Mouse (Mus musculus): Measurements from ENCODE around the gene Lrrc58. TPM values are rescaled to one million over a fixed set of nuclear protein-coding genes. Genes with fewer than 3 reads are reported as not detected.

Lrrc58 gene
- polyA plus RNA-seq, 1 experiment from 2014 or later, result 57.5 TPM

DNA sequence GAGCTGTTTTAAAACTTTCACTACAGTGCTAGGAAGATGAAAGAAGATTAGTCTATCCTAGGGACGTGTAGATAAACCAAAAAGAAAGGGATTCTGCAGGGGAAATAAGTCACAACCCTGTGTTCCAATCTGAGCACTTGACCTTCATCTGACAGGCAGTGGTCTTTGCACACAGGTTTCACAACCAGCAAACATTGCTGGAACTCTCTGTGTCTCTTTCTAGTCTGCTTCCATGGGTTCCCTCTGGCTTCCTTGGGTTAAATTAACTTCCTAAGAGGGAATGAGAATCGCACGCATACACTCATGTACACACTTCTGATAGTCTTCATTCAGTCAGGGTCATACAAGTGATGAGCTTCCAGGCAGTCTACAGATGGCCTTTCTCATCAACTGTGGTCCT is 4.3 kb upstream of the Lrrc58 start:
- Histone ChIP-seq H3K27me3 (ENCODE audit: control insufficient read depth, insufficient read depth, low read length) (no peaks in the 10 kb centered on the region), H3K9ac (replicated peaks; ENCODE audit: low read depth, low read length) (no peak overlapping the region), H3K9me3 (ENCODE audit: control insufficient read depth, low read length) (no peaks in the 10 kb centered on the region), H3K4me2 (ENCODE audit: low read depth, low read length) (no peak overlapping the region), H3K27ac (ENCODE audit: low read depth, low read length) (no peak overlapping the region), H3K4me1 (ENCODE audit: control insufficient read depth, insufficient read depth, low read length) (no peaks in the 10 kb centered on the region), H3K36me3 (ENCODE audit: control insufficient read depth, insufficient read depth, low read length) (no peaks in the 10 kb centered on the region), H3K4me3 (ENCODE audit: low read depth, low read length) (no peak overlapping the region)
- no peak for ATAC-seq (ENCODE audit: low read depth)
- WGBS, result 80% methylated on average over 3 of the region's 3 CpGs

DNA sequence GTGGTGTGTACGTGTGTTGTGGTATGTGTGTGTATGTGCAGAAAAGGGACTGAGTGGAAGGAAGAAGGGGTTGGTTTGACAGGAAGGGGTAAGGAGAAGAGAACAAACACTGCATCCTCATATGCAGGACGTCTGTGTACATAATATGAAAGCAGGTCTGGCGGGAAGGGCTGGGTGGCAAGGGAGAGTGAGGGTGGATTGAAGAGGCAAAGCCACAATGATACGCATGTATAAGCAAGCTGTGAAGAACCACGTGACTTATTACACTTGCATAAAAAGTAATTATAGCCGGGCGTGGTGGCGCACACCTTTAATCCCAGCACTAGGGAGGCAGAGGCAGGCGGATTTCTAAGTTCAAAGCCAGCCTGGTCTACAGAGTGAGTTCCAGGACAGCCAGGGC is 2.3 kb upstream of the Lrrc58 start:
- H3K27me3 ChIP-seq (ENCODE audit: control insufficient read depth, insufficient read depth, low read length), result no peaks in the 10 kb centered on the region
- H3K36me3 ChIP-seq (ENCODE audit: control insufficient read depth, insufficient read depth, low read length), result no peaks in the 10 kb centered on the region
- H3K4me2 ChIP-seq (ENCODE audit: low read depth, low read length), result no peak overlapping the region
- no peak overlapping the region for H3K4me3 ChIP-seq (ENCODE audit: low read depth, low read length)
- H3K4me1 ChIP-seq (ENCODE audit: control insufficient read depth, insufficient read depth, low read length), result peaks cover 10% of the 10 kb centered on the region
- ATAC-seq (ENCODE audit: low read depth), result no peak
- WGBS, result 81% methylated on average over 9 of the region's 9 CpGs
- H3K9ac ChIP-seq (replicated peaks; ENCODE audit: low read depth, low read length), result no peak overlapping the region
- H3K27ac ChIP-seq (ENCODE audit: low read depth, low read length), result no peak overlapping the region
- no peaks in the 10 kb centered on the region for H3K9me3 ChIP-seq (ENCODE audit: control insufficient read depth, low read length)

DNA sequence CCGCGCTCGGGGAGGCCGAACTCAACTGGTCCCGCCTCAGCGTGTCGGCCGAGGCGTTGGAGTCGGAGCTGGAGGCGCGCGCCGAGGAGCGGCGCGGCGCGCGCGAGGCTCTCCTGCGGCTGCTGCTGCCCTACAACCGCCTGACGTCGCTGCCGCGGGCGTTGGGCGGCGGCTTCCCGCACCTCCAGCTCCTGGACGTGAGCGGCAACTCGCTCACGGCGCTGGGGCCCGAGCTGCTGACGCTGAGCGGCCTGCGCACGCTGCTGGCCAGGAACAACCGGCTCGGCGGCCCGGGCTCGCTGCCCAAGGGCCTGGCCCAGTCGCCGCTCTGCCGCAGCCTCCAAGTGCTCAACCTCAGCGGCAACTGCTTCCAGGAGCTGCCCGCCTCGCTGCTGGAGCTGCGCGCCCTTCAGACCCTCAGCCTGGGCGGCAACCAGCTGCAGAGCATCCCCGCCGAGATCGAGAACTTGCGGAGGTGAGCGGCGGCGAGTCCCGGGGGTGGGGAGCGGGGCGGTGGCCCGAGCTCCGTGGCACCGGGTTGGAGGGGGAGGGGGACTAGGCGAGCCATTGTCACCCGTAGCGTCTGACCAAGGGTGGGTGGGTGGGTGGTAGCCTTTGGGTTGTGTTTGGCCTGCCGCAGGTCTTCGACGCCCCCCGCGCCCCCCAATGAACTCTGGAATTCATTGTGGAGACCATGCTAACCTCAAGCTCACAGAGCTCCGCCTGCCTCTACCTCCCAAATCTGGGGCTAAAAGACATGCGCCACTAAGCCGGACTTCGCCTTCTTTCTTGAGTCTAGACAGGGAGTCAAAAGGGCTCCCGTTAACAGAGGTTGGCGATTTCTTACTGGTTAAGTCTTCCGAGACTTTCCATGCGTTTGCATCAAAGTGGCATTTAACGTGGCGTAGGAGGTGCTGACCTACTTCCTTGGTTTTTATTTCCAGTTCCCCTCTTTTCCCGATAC is 599 bp downstream of the Lrrc58 start:
- peak overlapping the region; percentile 95 for H3K9ac ChIP-seq (replicated peaks; ENCODE audit: low read depth, low read length)
- H3K4me2 ChIP-seq (ENCODE audit: low read depth, low read length), result peak overlapping the region; percentile 76
- peak overlapping the region; percentile 84 for H3K4me3 ChIP-seq (ENCODE audit: low read depth, low read length)
- H3K36me3 ChIP-seq (ENCODE audit: control insufficient read depth, insufficient read depth, low read length), result no peaks in the 10 kb centered on the region
- H3K27me3 ChIP-seq (ENCODE audit: control insufficient read depth, insufficient read depth, low read length), result no peaks in the 10 kb centered on the region
- peak overlapping the region; percentile 100 for H3K27ac ChIP-seq (ENCODE audit: low read depth, low read length)
- H3K9me3 ChIP-seq (ENCODE audit: control insufficient read depth, low read length), result no peaks in the 10 kb centered on the region
- peak; percentile 80 for ATAC-seq (ENCODE audit: low read depth)
- under 1% methylated on average over 62 of the region's 87 CpGs for WGBS
- peaks cover 22% of the 10 kb centered on the region for H3K4me1 ChIP-seq (ENCODE audit: control insufficient read depth, insufficient read depth, low read length)

DNA sequence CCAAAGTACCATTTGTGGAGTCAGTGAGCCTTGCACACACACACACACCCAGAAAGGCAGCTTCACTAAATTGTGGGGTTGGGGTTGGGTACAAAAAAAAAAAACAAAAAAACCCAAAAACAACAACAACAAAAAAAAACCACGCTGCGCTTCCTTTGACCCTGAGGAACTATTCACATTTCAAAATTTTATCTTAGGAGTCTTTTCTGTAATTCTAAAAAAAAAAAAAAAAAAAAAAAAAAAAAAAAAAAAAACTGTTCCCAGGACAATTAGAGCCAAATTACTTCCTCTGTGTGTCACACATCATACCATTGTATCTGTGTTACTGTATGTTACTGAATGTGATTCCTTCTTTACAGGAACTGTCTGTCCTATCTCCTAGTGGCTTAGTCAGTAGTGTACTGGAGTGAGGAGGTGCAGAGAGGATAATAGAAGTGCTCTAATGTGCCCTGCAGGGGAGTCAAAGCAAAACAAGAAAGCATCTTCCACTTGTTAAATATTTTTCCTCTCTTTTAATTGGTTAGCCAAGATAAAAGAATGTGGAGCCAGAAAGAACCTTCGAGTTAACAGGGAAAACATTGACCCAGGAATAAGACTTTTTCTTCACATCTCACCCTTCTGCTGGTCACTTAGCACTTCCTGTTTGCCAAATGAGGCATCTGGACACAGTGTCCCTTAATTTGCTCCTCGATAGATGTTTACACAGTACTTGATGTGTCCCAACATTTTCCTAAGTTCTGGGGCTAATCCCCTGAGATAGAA is 1.5 kb downstream of the Lrrc58 start:
- Histone ChIP-seq H3K4me3 (ENCODE audit: low read depth, low read length) (peak overlapping the region; percentile 84), H3K9ac (replicated peaks; ENCODE audit: low read depth, low read length) (peak overlapping the region; percentile 95), H3K27ac (ENCODE audit: low read depth, low read length) (peak overlapping the region; percentile 100), H3K9me3 (ENCODE audit: control insufficient read depth, low read length) (no peaks in the 10 kb centered on the region), H3K4me2 (ENCODE audit: low read depth, low read length) (peak overlapping the region; percentile 76), H3K36me3 (ENCODE audit: control insufficient read depth, insufficient read depth, low read length) (no peaks in the 10 kb centered on the region), H3K4me1 (ENCODE audit: control insufficient read depth, insufficient read depth, low read length) (peaks cover 22% of the 10 kb centered on the region), H3K27me3 (ENCODE audit: control insufficient read depth, insufficient read depth, low read length) (no peaks in the 10 kb centered on the region)
- WGBS, result 39% methylated on average over 4 of the region's 4 CpGs
- no peak for ATAC-seq (ENCODE audit: low read depth)

- H3K4me3 ChIP-seq (ENCODE audit: low read depth, low read length), result no peak overlapping the region
- H3K4me2 ChIP-seq (ENCODE audit: low read depth, low read length), result peak overlapping the region; percentile 25; the same call in 1 of the 2 replicates
- no peak for ATAC-seq (ENCODE audit: low read depth)
- H3K27ac ChIP-seq (ENCODE audit: low read depth, low read length), result no peak overlapping the region
- 78% methylated on average over 4 of the region's 4 CpGs for WGBS
- H3K27me3 ChIP-seq (ENCODE audit: control insufficient read depth, insufficient read depth, low read length), result no peaks in the 10 kb centered on the region
- no peaks in the 10 kb centered on the region for H3K9me3 ChIP-seq (ENCODE audit: control insufficient read depth, low read length)
- H3K4me1 ChIP-seq (ENCODE audit: control insufficient read depth, insufficient read depth, low read length), result peaks cover 22% of the 10 kb centered on the region
- H3K36me3 ChIP-seq (ENCODE audit: control insufficient read depth, insufficient read depth, low read length), result no peaks in the 10 kb centered on the region
- no peak overlapping the region for H3K9ac ChIP-seq (replicated peaks; ENCODE audit: low read depth, low read length)
Observed at GRCm38 (mm10) chr16:37871112-37871715, 3.0 kb downstream of the Lrrc58 start.

GRCm38 (mm10) chr16:37874501-37875235 is 6.5 kb downstream of the Lrrc58 start:
- H3K27ac ChIP-seq (ENCODE audit: low read depth, low read length), result no peak overlapping the region
- no peaks in the 10 kb centered on the region for H3K27me3 ChIP-seq (ENCODE audit: control insufficient read depth, insufficient read depth, low read length)
- 81% methylated on average over 4 of the region's 4 CpGs for WGBS
- H3K4me3 ChIP-seq (ENCODE audit: low read depth, low read length), result no peak overlapping the region
- H3K9ac ChIP-seq (replicated peaks; ENCODE audit: low read depth, low read length), result no peak overlapping the region
- H3K4me1 ChIP-seq (ENCODE audit: control insufficient read depth, insufficient read depth, low read length), result peaks cover 22% of the 10 kb centered on the region
- no peak for ATAC-seq (ENCODE audit: low read depth)
- H3K4me2 ChIP-seq (ENCODE audit: low read depth, low read length), result no peak overlapping the region
- no peaks in the 10 kb centered on the region for H3K9me3 ChIP-seq (ENCODE audit: control insufficient read depth, low read length)
- H3K36me3 ChIP-seq (ENCODE audit: control insufficient read depth, insufficient read depth, low read length), result peaks cover 7% of the 10 kb centered on the region; the same call in 1 of the 2 replicates

DNA sequence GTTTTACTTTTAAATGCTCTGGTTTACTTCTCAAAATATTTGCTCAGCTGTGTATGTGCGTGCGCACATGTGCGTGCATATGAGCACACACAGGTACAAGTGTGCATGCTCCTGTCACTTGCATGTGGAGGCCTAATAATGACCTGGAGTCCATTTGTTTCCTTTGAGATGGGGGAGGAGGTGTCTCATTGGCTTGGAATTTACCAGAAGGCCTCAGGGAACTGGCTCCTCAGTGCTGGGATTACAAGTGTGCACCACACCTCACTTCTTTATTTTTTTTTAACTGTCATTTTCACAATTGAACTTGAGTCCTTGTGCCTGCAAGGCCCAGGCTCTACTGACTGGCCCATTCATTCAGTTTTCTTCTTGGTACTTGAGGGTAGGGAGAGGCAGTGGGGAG is 9.2 kb downstream of the Lrrc58 start:
- no peaks in the 10 kb centered on the region for H3K9me3 ChIP-seq (ENCODE audit: control insufficient read depth, low read length)
- 0 out of 2 replicates have a peak, but pooled peaks cover 3% of the 10 kb centered on the region for H3K4me1 ChIP-seq (ENCODE audit: control insufficient read depth, insufficient read depth, low read length)
- 98% methylated on average over 3 of the region's 3 CpGs for WGBS
- no peak overlapping the region for H3K4me2 ChIP-seq (ENCODE audit: low read depth, low read length)
- no peaks in the 10 kb centered on the region for H3K27me3 ChIP-seq (ENCODE audit: control insufficient read depth, insufficient read depth, low read length)
- no peak overlapping the region for H3K27ac ChIP-seq (ENCODE audit: low read depth, low read length)
- H3K36me3 ChIP-seq (ENCODE audit: control insufficient read depth, insufficient read depth, low read length), result peaks cover 15% of the 10 kb centered on the region; the same call in 1 of the 2 replicates
- ATAC-seq (ENCODE audit: low read depth), result no peak
- no peak overlapping the region for H3K4me3 ChIP-seq (ENCODE audit: low read depth, low read length)
- no peak overlapping the region for H3K9ac ChIP-seq (replicated peaks; ENCODE audit: low read depth, low read length)

- WGBS, result 88% methylated on average over 7 of the region's 7 CpGs
- H3K4me2 ChIP-seq (ENCODE audit: low read depth, low read length), result no peak overlapping the region
- H3K36me3 ChIP-seq (ENCODE audit: control insufficient read depth, insufficient read depth, low read length), result peaks cover 28% of the 10 kb centered on the region; the same call in 1 of the 2 replicates
Observed at GRCm38 (mm10) chr16:37878951-37879505, 10.8 kb downstream of the Lrrc58 start.

More at GRCm38 (mm10) chr16:37878951-37879505, 10.8 kb downstream of the Lrrc58 start:
- H3K4me3 ChIP-seq (ENCODE audit: low read depth, low read length), result no peak overlapping the region
- H3K9me3 ChIP-seq (ENCODE audit: control insufficient read depth, low read length), result no peaks in the 10 kb centered on the region
- H3K9ac ChIP-seq (replicated peaks; ENCODE audit: low read depth, low read length), result no peak overlapping the region
- H3K27me3 ChIP-seq (ENCODE audit: control insufficient read depth, insufficient read depth, low read length), result no peaks in the 10 kb centered on the region
- ATAC-seq (ENCODE audit: low read depth), result no peak
- no peaks in the 10 kb centered on the region for H3K4me1 ChIP-seq (ENCODE audit: control insufficient read depth, insufficient read depth, low read length)
- H3K27ac ChIP-seq (ENCODE audit: low read depth, low read length), result no peak overlapping the region

Measured in neural tube, embryonic 14.5 days (tissue).